Mouse (Mus musculus): ENCODE data around the gene Phospho1.

- no peak for TF ChIP-seq CTCF (IDR thresholded peaks at IDR 0.05; ENCODE audit: extremely low read depth, insufficient read depth, insufficient read length, insufficient replicate concordance)
- no peak for TF ChIP-seq POLR2A (IDR thresholded peaks at IDR 0.05; ENCODE audit: low read depth, low read length)
These were observed 7.3 kb downstream of the Phospho1 start for GRCm38 (mm10) chr11:95831641-95832040.

All from spleen, adult 2 months (tissue).